Mouse (Mus musculus) heart, adult 2 months (tissue): ENCODE measurements around the gene Trmt2a. TPM values are rescaled to one million over a fixed set of nuclear protein-coding genes. Genes with fewer than 3 reads are reported as not detected.

ENCODE experiments used
- DNase-seq, 2 experiments: peaks; one replicate each; pipeline ENCODE4 v3.0.0; 2021
- H3K27ac ChIP-seq: fragments of 200-600 bp; 2 replicates; pipeline ENCODE4 v1.8.1; 2022
- H3K27me3 ChIP-seq: fragments of 200-500 bp; 2 replicates; pipeline ENCODE4 v1.6.1; 2012; ENCODE audit warnings: mild to moderate bottlenecking, low read length, inconsistent platforms, mixed read lengths; ENCODE audit not compliant: control insufficient read depth, insufficient read depth
- H3K36me3 ChIP-seq: fragments of 200-500 bp; 2 replicates; pipeline ENCODE4 v1.6.1; 2012; ENCODE audit warnings: low read length, inconsistent platforms; ENCODE audit not compliant: control insufficient read depth, insufficient read depth
- H3K4me1 ChIP-seq: fragments of 200-500 bp; 2 replicates; pipeline ENCODE4 v1.6.1; 2011; ENCODE audit warnings: low read length; ENCODE audit not compliant: control insufficient read depth, insufficient read depth
- H3K4me3 ChIP-seq: fragments of 200-600 bp; 2 replicates; pipeline ENCODE4 v1.8.1; 2022
- H3K79me2 ChIP-seq: fragments of 200-500 bp; replicated peaks from 2 replicates; pipeline ENCODE4 v1.6.1; 2012; ENCODE audit warnings: mild to moderate bottlenecking, inconsistent platforms, low read length, moderate library complexity, mixed read lengths; ENCODE audit not compliant: control insufficient read depth, insufficient read depth
- H3K9ac ChIP-seq: fragments of 200-500 bp; 2 replicates; pipeline ENCODE4 v1.6.1; 2012; ENCODE audit warnings: low read depth, mild to moderate bottlenecking, control low read depth, inconsistent platforms, low read length, mixed read lengths
- CTCF ChIP-seq: fragments of 200-600 bp; IDR thresholded peaks from 2 replicates; pipeline ENCODE4 v1.8.1; 2022; ENCODE audit warnings: antibody characterized with exemption, mild to moderate bottlenecking, moderate library complexity
- EP300 ChIP-seq: fragments of 200-500 bp; IDR thresholded peaks from 2 replicates; pipeline ENCODE4 v1.6.1; 2011; ENCODE audit warnings: low read depth, low read length, control low read depth; ENCODE audit not compliant: insufficient read depth
- POLR2A ChIP-seq: fragments of 200-500 bp; IDR thresholded peaks from 2 replicates; pipeline ENCODE4 v1.6.1; 2011; ENCODE audit warnings: mild to moderate bottlenecking, low read depth, low read length, control low read depth; ENCODE audit not compliant: insufficient read depth
- WGBS: fragments of 180-500 bp; shearing (Covaris S2); methylation state at CpG from one replicate; pipeline ENCODE4 v1.1.7; 2018; 5-methylcytosine and 5-hydroxymethylcytosine counted together
- intact Hi-C: fragments of 180-260 bp; cut with DNase I; formaldehyde crosslinking; loops from one replicate; pipeline ENCODE4 v1.15.1; 2025
- polyA plus RNA-seq: library from polyadenylated mRNA; depleted of rRNA; stranded (reverse); fragments of >200 nt; gene quantifications from 2 replicates; pipeline ENCODE4 v1.2.3, GENCODE M21; 2012
- total RNA-seq, 2 experiments: library from RNA; stranded (reverse); gene quantifications; 2 replicates each; pipeline ENCODE4 v1.2.3; 2021

The Trmt2a gene
- total and polyA plus RNA-seq, 3 experiments = 19.6 to 26.8 (median 19.8) TPM

- Histone ChIP-seq H3K4me1 (peaks cover 24% of the 10 kb centered on the region), H3K27me3 (no peaks in the 10 kb centered on the region), H3K79me2 (peaks cover 2% of the 10 kb centered on the region), H3K9ac (peak overlapping the region; percentile 72), H3K27ac (peak overlapping the region; percentile 78), H3K36me3 (no peaks in the 10 kb centered on the region), H3K4me3 (peak overlapping the region; percentile 93)
- TF ChIP-seq EP300 (no peak), CTCF (no peak), POLR2A (no peak)
- WGBS = 10% methylated on average over 13 of the region's 13 CpGs
- intact Hi-C loops = loop anchor here (2.0 to 10.0 kb wide), 2 partner anchors 15 to 309 kb away; partner anchors contain the start of genes Ranbp1, Slc25a1 and Trmt2a
- DNase-seq = no peak
Observed at GRCm38 (mm10) chr16:18233919-18234670, 14.4 kb upstream of the Trmt2a start.

- intact Hi-C loops = loop anchor here (2.0 to 10.0 kb wide), 2 partner anchors 14 to 310 kb away; partner anchors contain the start of genes Ranbp1, Slc25a1 and Trmt2a
- peak within 1 kb of the TSS; percentile 94 for H3K27ac ChIP-seq
- H3K36me3 ChIP-seq = no peaks in the 10 kb centered on the region
- TF ChIP-seq POLR2A = peak; percentile 62
- 0 out of 2 replicates have a peak, but pooled peaks have one; percentile 11 for TF ChIP-seq CTCF
- no peak for TF ChIP-seq EP300
- peaks cover 2% of the 10 kb centered on the region for H3K79me2 ChIP-seq
- peak; percentile 86 to 90 for DNase-seq
- H3K4me3 ChIP-seq = peak within 1 kb of the TSS; percentile 93
- whole genome bisulfite sequencing = under 1% methylated on average over 79 of the region's 79 CpGs
- no peaks in the 10 kb centered on the region for H3K27me3 ChIP-seq
- peak within 1 kb of the TSS; percentile 72 for H3K9ac ChIP-seq
- peaks cover 20% of the 10 kb centered on the region for H3K4me1 ChIP-seq
Observed at GRCm38 (mm10) chr16:18234671-18235388, 13.6 kb upstream of the Trmt2a start, which contains the start of gene Zdhhc8. Gene Zdhhc8 (minus strand): TSS chr16:18235136.

GRCm38 (mm10) chr16:18235389-18236065, 13.0 kb upstream of the Trmt2a start:
- Histone ChIP-seq H3K79me2 (peaks cover 2% of the 10 kb centered on the region; the same call in 1 of the 2 replicates), H3K27me3 (no peaks in the 10 kb centered on the region), H3K36me3 (no peaks in the 10 kb centered on the region), H3K9ac (peak overlapping the region; percentile 72), H3K27ac (peak overlapping the region; percentile 94), H3K4me3 (peak overlapping the region; percentile 93), H3K4me1 (peaks cover 14% of the 10 kb centered on the region)
- DNase-seq = peak; percentile 77 to 82
- 4% methylated on average over 19 of the region's 19 CpGs for WGBS
- no peak for TF ChIP-seq EP300
- TF ChIP-seq POLR2A = peak; percentile 58
- no peak for TF ChIP-seq CTCF
- intact Hi-C loops = loop anchor here (2.0 to 10.0 kb wide), 2 partner anchors 13 to 311 kb away; partner anchors contain the start of genes Ranbp1, Slc25a1 and Trmt2a

GRCm38 (mm10) chr16:18236676-18237501, 11.6 kb upstream of the Trmt2a start:
- Histone ChIP-seq H3K9ac (no peak overlapping the region), H3K36me3 (no peaks in the 10 kb centered on the region), H3K79me2 (no peaks in the 10 kb centered on the region), H3K4me3 (no peak overlapping the region), H3K27ac (no peak overlapping the region), H3K4me1 (peaks cover 7% of the 10 kb centered on the region), H3K27me3 (no peaks in the 10 kb centered on the region)
- DNase-seq = no peak
- no peak for TF ChIP-seq POLR2A
- TF ChIP-seq CTCF = no peak
- 73% methylated on average over 7 of the region's 7 CpGs for WGBS
- intact Hi-C loops = loop anchor here (10.0 kb wide), 1 partner anchor 312 kb away; the partner anchor contains the start of gene Slc25a1

GRCm38 (mm10) chr16:18241581-18241980, 6.9 kb upstream of the Trmt2a start:
- TF ChIP-seq EP300 = no peak
- TF ChIP-seq CTCF = no peak
- TF ChIP-seq POLR2A = no peak
- Histone ChIP-seq H3K9ac (no peak overlapping the region), H3K27me3 (no peaks in the 10 kb centered on the region), H3K4me1 (no peaks in the 10 kb centered on the region), H3K79me2 (no peaks in the 10 kb centered on the region; the same call in 1 of the 2 replicates), H3K4me3 (no peak overlapping the region), H3K36me3 (no peaks in the 10 kb centered on the region), H3K27ac (no peak overlapping the region)
- intact Hi-C loops = loop anchor here (10.0 kb wide), 1 partner anchor 573 kb away; the partner anchor contains the start of genes Cdc45 and Ufd1
- no peak for DNase-seq
- 90% methylated on average over 10 of the region's 10 CpGs for WGBS
